In genomic region chrX:107815502-107816217, GRCm38 (mm10) we compare ENCODE assay signal across 8 mouse cellular contexts. TPM values are rescaled to one million over a fixed set of nuclear protein-coding genes. Genes with fewer than 3 reads are reported as not detected.
DNase-seq lines count a peak whose midpoint lies in the region; ATAC-seq lines count a peak whose summit lies in the region.

No protein-coding gene starts in this region.

- peak; percentile 6 for DNase-seq in urinary bladder, adult 18-20 months (ENCODE audit: low spot score in 2 of 2)
- no peak for DNase-seq in urinary bladder, postnatal 10 days (ENCODE audit: low spot score)
- DNase-seq in embryo, embryonic 10.5 days (ENCODE audit: low spot score), result peak; percentile 15
- peak; percentile 4 to 10 for DNase-seq in heart, adult 9 months (ENCODE audit: low spot score in 2 of 2)
- DNase-seq in kidney, adult 8-10 months, result peak; percentile 32 to 33
- DNase-seq in liver, embryonic 11.5 days (ENCODE audit: low spot score), result no peak
- DNase-seq in naive thymus-derived CD4-positive, alpha-beta T cell, adult 2 months (ENCODE audit: low read depth), result peak; percentile 28
- DNase-seq in urinary bladder, postnatal 14 days (ENCODE audit: low spot score), result peak; percentile 31

- H3K4me2 ChIP-seq in liver, embryonic 11.5 days, result peak overlapping the region; percentile 63

- peak overlapping the region; percentile 71 for H3K9ac ChIP-seq in liver, embryonic 11.5 days (ENCODE audit: low read depth, low read length)

- peak; percentile 68 for ATAC-seq in liver, embryonic 11.5 days (replicated peaks; ENCODE audit: low FRiP score)

- H3K9me3 ChIP-seq in liver, embryonic 11.5 days (ENCODE audit: control insufficient read depth, low read length), result no peaks in the 10 kb centered on the region

- peak overlapping the region; percentile 62 for H3K4me3 ChIP-seq in liver, embryonic 11.5 days (ENCODE audit: low read depth, low read length)

- no peaks in the 10 kb centered on the region for H3K27me3 ChIP-seq in liver, embryonic 11.5 days (replicated peaks; ENCODE audit: control insufficient read depth, insufficient read depth, low read length)

- H3K36me3 ChIP-seq in liver, embryonic 11.5 days (ENCODE audit: control insufficient read depth, insufficient read depth, low read length), result no peaks in the 10 kb centered on the region

- peak overlapping the region; percentile 40; the same call in 1 of the 2 replicates for H3K27ac ChIP-seq in liver, embryonic 11.5 days (ENCODE audit: low read depth, low read length)

- H3K4me1 ChIP-seq in liver, embryonic 11.5 days (replicated peaks; ENCODE audit: control insufficient read depth, insufficient read depth, low read length), result no peaks in the 10 kb centered on the region

- 16% methylated on average over 29 of the region's 32 CpGs for WGBS in liver, embryonic 11.5 days

RNA-seq across cellular contexts. Expression of gene 2610002M06Rik, which starts 0.5 kb away (rescaled TPM):
- 14.7 and 17.7 TPM in 2 replicates for polyA plus RNA-seq in liver, embryonic 11.5 days (2014; fragmentation: Nextera tagmentation; extraction: Ambion mirVana)

RNA-seq across cellular contexts. Expression of gene Tent5d, which starts 23.3 kb away (rescaled TPM):
- 0.08 and 0.30 TPM in 2 replicates for polyA plus RNA-seq in liver, embryonic 11.5 days (2014; fragmentation: Nextera tagmentation; extraction: Ambion mirVana)

Comparison
In these comparisons a context has a peak if more than half of its experiments do, and no peak if none do; other contexts are left out.
1. DNase-seq: peak in urinary bladder, adult 18-20 months (2 of 2), embryo, embryonic 10.5 days (single experiment), heart, adult 9 months (2 of 2), kidney, adult 8-10 months (2 of 2), naive thymus-derived CD4-positive, alpha-beta T cell, adult 2 months (single experiment) and urinary bladder, postnatal 14 days (single experiment); none in urinary bladder, postnatal 10 days (single experiment) and liver, embryonic 11.5 days (single experiment).